Mouse (Mus musculus): ENCODE measurements at regions not wholly inside any gene's neighbourhood (a gene's known extent, or its start where the extent isn't known, plus 50 kb on each side); places are given as distances from the start of the nearest gene placed in this dataset.

- H3K79me3 ChIP-seq (ENCODE audit: low read depth), result no peaks in the 10 kb centered on the region
- H3K36me3 ChIP-seq (ENCODE audit: control insufficient read depth, insufficient read depth), result no peaks in the 10 kb centered on the region
- no peaks in the 10 kb centered on the region for H3K79me2 ChIP-seq (ENCODE audit: control insufficient read depth, insufficient read depth)
- no peak overlapping the region for H3ac ChIP-seq (ENCODE audit: control insufficient read depth, insufficient read length, low read depth)
- H3K4me3 ChIP-seq (ENCODE audit: insufficient read depth, poor library complexity, severe bottlenecking), result no peak overlapping the region
- no peak for TF ChIP-seq CTCF (IDR thresholded peaks at IDR 0.05; ENCODE audit: control insufficient read depth, insufficient read depth, insufficient read length)
- TF ChIP-seq USF1 (IDR thresholded peaks at IDR 0.05; ENCODE audit: low read depth), result no peak
- TF ChIP-seq MAX (IDR thresholded peaks at IDR 0.05), result no peak
- no peak for TF ChIP-seq MYOG (IDR thresholded peaks at IDR 0.05; ENCODE audit: control insufficient read depth, extremely low read depth, insufficient read length)
- no peak for TF ChIP-seq MYOD1 (IDR thresholded peaks at IDR 0.05; ENCODE audit: control insufficient read depth, insufficient read length, low read depth)
- TF ChIP-seq CEBPB (IDR thresholded peaks at IDR 0.05; ENCODE audit: low read depth), result no peak
- no peak for TF ChIP-seq FOSL1 (IDR thresholded peaks at IDR 0.05; ENCODE audit: insufficient read depth, low read length, poor library complexity, severe bottlenecking)
- no peaks in the 10 kb centered on the region for H3K27me3 ChIP-seq (ENCODE audit: control insufficient read depth, insufficient read depth, insufficient read length)
Measured at GRCm38 (mm10) chr3:124728281-124728680, 147.4 kb upstream of the 1700003H04Rik start.

- TF ChIP-seq USF1 (IDR thresholded peaks at IDR 0.05; ENCODE audit: low read depth), result no peak
- no peak for TF ChIP-seq MYOD1 (IDR thresholded peaks at IDR 0.05; ENCODE audit: control insufficient read depth, insufficient read length, low read depth)
- TF ChIP-seq FOSL1 (IDR thresholded peaks at IDR 0.05; ENCODE audit: insufficient read depth, low read length, poor library complexity, severe bottlenecking), result no peak
- no peak for TF ChIP-seq MAX (IDR thresholded peaks at IDR 0.05)
- no peak for TF ChIP-seq CEBPB (IDR thresholded peaks at IDR 0.05; ENCODE audit: low read depth)
- no peak for TF ChIP-seq CTCF (IDR thresholded peaks at IDR 0.05; ENCODE audit: control insufficient read depth, insufficient read depth, insufficient read length)
- no peak for TF ChIP-seq MYOG (IDR thresholded peaks at IDR 0.05; ENCODE audit: control insufficient read depth, extremely low read depth, insufficient read length)
- H3K79me3 ChIP-seq (ENCODE audit: low read depth), result no peaks in the 10 kb centered on the region
- H3ac ChIP-seq (ENCODE audit: control insufficient read depth, insufficient read length, low read depth), result no peak overlapping the region
- no peak overlapping the region for H3K4me3 ChIP-seq (ENCODE audit: insufficient read depth, poor library complexity, severe bottlenecking)
- H3K79me2 ChIP-seq (ENCODE audit: control insufficient read depth, insufficient read depth), result no peaks in the 10 kb centered on the region
- H3K27me3 ChIP-seq (ENCODE audit: control insufficient read depth, insufficient read depth, insufficient read length), result no peaks in the 10 kb centered on the region
- H3K36me3 ChIP-seq (ENCODE audit: control insufficient read depth, insufficient read depth), result no peaks in the 10 kb centered on the region
Measured at GRCm38 (mm10) chr3:124712166-124712565, 131.3 kb upstream of the 1700003H04Rik start.

GRCm38 (mm10) chr3:124673551-124673950 is 92.7 kb upstream of the 1700003H04Rik start:
- no peaks in the 10 kb centered on the region for H3K27me3 ChIP-seq (ENCODE audit: control insufficient read depth, insufficient read depth, insufficient read length)
- no peaks in the 10 kb centered on the region for H3K79me2 ChIP-seq (ENCODE audit: control insufficient read depth, insufficient read depth)
- H3K36me3 ChIP-seq (ENCODE audit: control insufficient read depth, insufficient read depth), result no peaks in the 10 kb centered on the region
- H3ac ChIP-seq (ENCODE audit: control insufficient read depth, insufficient read length, low read depth), result no peak overlapping the region
- H3K4me3 ChIP-seq (ENCODE audit: insufficient read depth, poor library complexity, severe bottlenecking), result no peak overlapping the region
- no peaks in the 10 kb centered on the region for H3K79me3 ChIP-seq (ENCODE audit: low read depth)
- TF ChIP-seq MYOG (IDR thresholded peaks at IDR 0.05; ENCODE audit: control insufficient read depth, extremely low read depth, insufficient read length), result no peak
- no peak for TF ChIP-seq MYOD1 (IDR thresholded peaks at IDR 0.05; ENCODE audit: control insufficient read depth, insufficient read length, low read depth)

- H3K4me3 ChIP-seq (ENCODE audit: insufficient read depth, poor library complexity, severe bottlenecking), result no peak overlapping the region
- no peaks in the 10 kb centered on the region for H3K27me3 ChIP-seq (ENCODE audit: control insufficient read depth, insufficient read depth, insufficient read length)
- no peaks in the 10 kb centered on the region for H3K79me3 ChIP-seq (ENCODE audit: low read depth)
- TF ChIP-seq USF1 (IDR thresholded peaks at IDR 0.05; ENCODE audit: low read depth), result no peak
- no peak for TF ChIP-seq MAX (IDR thresholded peaks at IDR 0.05)
- no peak for TF ChIP-seq MYOD1 (IDR thresholded peaks at IDR 0.05; ENCODE audit: control insufficient read depth, insufficient read length, low read depth)
- no peak for TF ChIP-seq FOSL1 (IDR thresholded peaks at IDR 0.05; ENCODE audit: insufficient read depth, low read length, poor library complexity, severe bottlenecking)
- no peak for TF ChIP-seq CEBPB (IDR thresholded peaks at IDR 0.05; ENCODE audit: low read depth)
- no peak for TF ChIP-seq MYOG (IDR thresholded peaks at IDR 0.05; ENCODE audit: control insufficient read depth, extremely low read depth, insufficient read length)
- TF ChIP-seq CTCF (IDR thresholded peaks at IDR 0.05; ENCODE audit: control insufficient read depth, insufficient read depth, insufficient read length), result no peak
- H3ac ChIP-seq (ENCODE audit: control insufficient read depth, insufficient read length, low read depth), result no peak overlapping the region
- H3K79me2 ChIP-seq (ENCODE audit: control insufficient read depth, insufficient read depth), result no peaks in the 10 kb centered on the region
- H3K36me3 ChIP-seq (ENCODE audit: control insufficient read depth, insufficient read depth), result no peaks in the 10 kb centered on the region
Measured at GRCm38 (mm10) chr3:124658153-124658552, 77.3 kb upstream of the 1700003H04Rik start.

- Histone ChIP-seq H3K27me3 (ENCODE audit: control insufficient read depth, insufficient read depth, insufficient read length) (no peaks in the 10 kb centered on the region), H3K36me3 (ENCODE audit: control insufficient read depth, insufficient read depth) (no peaks in the 10 kb centered on the region), H3K79me3 (ENCODE audit: low read depth) (no peaks in the 10 kb centered on the region), H3K79me2 (ENCODE audit: control insufficient read depth, insufficient read depth) (no peaks in the 10 kb centered on the region), H3ac (ENCODE audit: control insufficient read depth, insufficient read length, low read depth) (no peak overlapping the region), H3K4me3 (ENCODE audit: insufficient read depth, poor library complexity, severe bottlenecking) (no peak overlapping the region)
- TF ChIP-seq FOSL1 (IDR thresholded peaks at IDR 0.05; ENCODE audit: insufficient read depth, low read length, poor library complexity, severe bottlenecking) (no peak), MYOD1 (IDR thresholded peaks at IDR 0.05; ENCODE audit: control insufficient read depth, insufficient read length, low read depth) (no peak), MYOG (IDR thresholded peaks at IDR 0.05; ENCODE audit: control insufficient read depth, extremely low read depth, insufficient read length) (no peak), CTCF (IDR thresholded peaks at IDR 0.05; ENCODE audit: control insufficient read depth, insufficient read depth, insufficient read length) (no peak), MAX (IDR thresholded peaks at IDR 0.05) (no peak), USF1 (IDR thresholded peaks at IDR 0.05; ENCODE audit: low read depth) (no peak)
Measured at GRCm38 (mm10) chr3:124633372-124633771, 52.5 kb upstream of the 1700003H04Rik start.

All from C2C12 (cell line).